Mouse (Mus musculus) megakaryocyte progenitor cell, adult 5-6 weeks (primary cell): ENCODE data around the gene Mycbpap. TPM values are rescaled to one million over a fixed set of nuclear protein-coding genes. Genes with fewer than 3 reads are reported as not detected.

Experiments
- ATAC-seq: replicated peaks from 2 replicates; pipeline ENCODE4 v1.8.0; 2016; ENCODE audit warnings: mild to moderate bottlenecking, moderate TSS enrichment, inconsistent platforms; ENCODE audit not compliant: poor library complexity
- total RNA-seq, 2 experiments: library from RNA; stranded (forward) in 1 of 2; stranded (reverse) in 1 of 2; fragments of 157-497, 149-512 nt in 1 of 2; fragments of 200-1000 nt in 1 of 2; gene quantifications; 2 replicates each; pipeline versions ENCODE4 v1.2.3 to v1.2.4; 2015 to 2017

Gene Mycbpap
- total RNA-seq, 2 experiments from 2014 or later, result 2.5 TPM; not detected in 1

DNA sequence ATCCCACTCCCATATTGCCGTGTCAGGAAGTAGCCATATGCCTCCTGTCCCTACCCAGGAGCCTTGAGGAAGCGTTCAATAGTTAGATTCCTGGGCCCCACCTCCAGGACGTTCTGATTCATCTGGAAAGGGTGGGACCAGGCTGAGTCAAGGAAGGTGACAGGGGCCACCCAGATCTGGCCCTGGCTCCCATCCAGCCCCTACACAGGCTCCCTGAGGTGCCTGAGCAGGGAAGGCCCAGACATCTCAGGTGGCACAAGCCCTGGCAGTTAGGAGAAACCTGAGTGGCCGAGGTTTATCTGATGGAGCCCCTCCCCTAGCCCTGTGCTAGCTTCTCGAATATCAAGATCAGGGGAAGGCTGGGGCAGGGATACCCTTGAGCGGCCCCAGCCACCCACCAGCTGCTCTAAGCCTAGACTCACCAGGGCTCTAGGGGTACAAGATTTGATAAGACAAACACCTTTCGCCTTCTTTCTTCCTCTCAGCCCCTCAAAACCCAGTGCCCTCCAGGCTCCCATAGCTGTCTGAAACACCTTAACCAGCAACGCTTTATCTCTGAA, 17.3 kb upstream of the Mycbpap start:
- no peak for ATAC-seq

GRCm38 (mm10) chr11:94533171-94533570, 11.6 kb upstream of the Mycbpap start:
- no peak for ATAC-seq

DNA sequence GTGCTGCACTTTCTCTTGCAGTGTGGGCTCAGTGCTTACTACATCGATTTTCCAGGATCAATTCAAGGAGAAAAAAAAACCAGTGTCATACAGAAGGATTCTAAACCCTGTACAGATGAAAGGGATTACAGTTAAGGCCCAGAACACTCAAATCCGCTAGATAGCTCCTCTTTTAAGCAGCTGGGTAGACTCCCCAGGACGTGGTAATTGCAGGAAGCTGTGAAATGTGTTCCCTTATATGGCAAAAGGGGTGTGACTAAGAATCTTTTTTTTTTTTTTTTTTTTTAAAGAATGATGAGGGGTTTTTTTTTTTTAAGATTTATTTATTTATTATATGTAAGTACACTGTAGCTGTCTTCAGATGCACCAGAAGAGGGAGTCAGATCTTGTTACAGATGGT, 7.3 kb upstream of the Mycbpap start:
- ATAC-seq, result no peak

DNA sequence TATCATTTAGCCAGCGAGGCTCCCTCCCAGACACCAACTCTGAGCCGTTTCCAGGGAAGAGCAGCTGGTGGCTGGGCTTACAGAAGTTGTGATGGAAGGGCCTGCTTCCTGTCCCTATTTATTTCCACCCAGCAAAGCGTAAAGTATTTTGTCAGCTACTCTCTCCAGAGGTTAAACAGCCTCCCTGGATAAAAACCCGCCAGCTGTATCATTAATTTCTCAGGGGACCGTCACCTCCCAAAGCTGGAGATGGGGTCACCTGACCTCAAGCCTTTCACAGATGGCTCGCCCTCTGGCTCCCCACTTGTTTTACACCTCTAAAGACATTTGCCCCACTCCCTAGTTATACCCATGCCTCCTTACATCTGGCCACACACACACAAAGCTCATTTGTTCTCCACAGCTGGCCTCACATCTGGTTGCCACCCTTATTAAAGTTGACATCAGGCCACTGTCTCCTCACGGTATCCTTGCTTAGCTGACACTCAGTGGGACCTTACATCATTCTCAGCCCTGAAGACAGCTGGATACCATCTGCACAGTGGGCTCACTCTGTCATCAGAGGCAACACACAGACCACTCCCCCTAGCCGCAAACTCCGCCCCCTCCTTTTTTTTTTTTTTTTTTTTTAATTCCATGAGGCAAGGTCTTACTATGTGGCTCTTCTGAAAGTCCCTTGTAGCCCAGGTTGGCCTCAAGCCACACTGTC, 4.8 kb upstream of the Mycbpap start:
- ATAC-seq, result peak; percentile 58

DNA sequence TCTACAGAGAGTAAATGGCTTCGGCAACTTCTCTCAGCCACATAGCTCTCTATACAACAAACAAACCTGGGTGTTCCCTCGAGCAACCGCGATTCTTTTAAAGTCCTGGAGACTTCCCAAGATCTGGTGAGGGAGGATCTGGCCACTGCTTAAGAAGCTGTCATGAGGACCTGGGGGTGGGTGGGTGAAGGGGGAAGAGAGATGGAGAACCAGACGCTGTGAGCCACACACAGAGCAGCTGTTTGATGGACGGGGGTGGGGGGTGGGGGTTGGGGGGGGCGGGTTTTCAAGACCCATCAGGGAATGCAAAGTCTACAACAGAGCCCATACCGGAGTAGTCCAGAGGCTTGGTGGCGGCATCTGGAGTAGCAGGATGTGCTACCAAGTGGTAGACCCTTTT, 8.1 kb downstream of the Mycbpap start:
- ATAC-seq, result no peak

GRCm38 (mm10) chr11:94508976-94509375, 12.6 kb downstream of the Mycbpap start:
- no peak for ATAC-seq

- ATAC-seq, result no peak
Observed at GRCm38 (mm10) chr11:94501482-94501881, 20.1 kb downstream of the Mycbpap start.

- ATAC-seq, result no peak
Observed at GRCm38 (mm10) chr11:94500362-94500761, 21.2 kb downstream of the Mycbpap start.

DNA sequence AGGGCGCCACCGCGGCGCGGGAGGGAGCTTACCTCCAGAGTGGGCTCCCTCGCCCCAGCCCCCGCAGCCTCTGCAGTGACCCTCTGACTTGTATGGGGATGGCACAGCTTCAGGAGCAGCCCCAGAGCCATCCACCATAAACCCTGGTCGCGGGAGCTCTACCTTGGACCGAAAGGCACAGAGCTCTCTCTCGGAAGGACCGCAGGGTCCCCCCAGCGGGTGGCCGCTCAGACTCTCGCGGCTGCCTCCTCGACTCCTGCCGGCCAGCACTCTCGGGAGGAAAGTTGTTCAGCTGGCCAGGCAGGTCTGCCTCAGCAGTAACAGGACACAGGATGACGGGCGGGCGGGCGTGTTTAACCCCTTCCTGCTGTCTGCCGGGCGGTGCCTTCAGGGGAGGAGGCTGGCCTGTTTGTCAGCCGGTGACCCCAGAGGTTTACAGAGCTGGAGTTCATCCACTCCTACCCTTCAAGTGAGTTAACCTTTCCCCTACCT, 21.8 kb downstream of the Mycbpap start, which contains the start of gene Epn3:
Gene Epn3, minus strand, starts transcription at position 314 of the 492 bp plus-strand sequence.
- ATAC-seq, result peak; percentile 23; the same call in 1 of the 2 replicates

- ATAC-seq, result no peak
Observed at GRCm38 (mm10) chr11:94499035-94499434, 22.5 kb downstream of the Mycbpap start.

- peak; percentile 8; the same call in 1 of the 2 replicates for ATAC-seq
Observed at GRCm38 (mm10) chr11:94498093-94498996, 23.2 kb downstream of the Mycbpap start.

- no peak for ATAC-seq
Observed at GRCm38 (mm10) chr11:94495415-94495814, 26.1 kb downstream of the Mycbpap start.

GRCm38 (mm10) chr11:94491749-94492099, 29.8 kb downstream of the Mycbpap start:
- peak; percentile 44; the same call in 1 of the 2 replicates for ATAC-seq

- peak; percentile 23 for ATAC-seq
Observed at GRCm38 (mm10) chr11:94491035-94491748, 30.4 kb downstream of the Mycbpap start.

- ATAC-seq, result no peak
Observed at GRCm38 (mm10) chr11:94489745-94490144, 31.8 kb downstream of the Mycbpap start.

GRCm38 (mm10) chr11:94488767-94489533, 32.6 kb downstream of the Mycbpap start:
- ATAC-seq, result no peak

DNA sequence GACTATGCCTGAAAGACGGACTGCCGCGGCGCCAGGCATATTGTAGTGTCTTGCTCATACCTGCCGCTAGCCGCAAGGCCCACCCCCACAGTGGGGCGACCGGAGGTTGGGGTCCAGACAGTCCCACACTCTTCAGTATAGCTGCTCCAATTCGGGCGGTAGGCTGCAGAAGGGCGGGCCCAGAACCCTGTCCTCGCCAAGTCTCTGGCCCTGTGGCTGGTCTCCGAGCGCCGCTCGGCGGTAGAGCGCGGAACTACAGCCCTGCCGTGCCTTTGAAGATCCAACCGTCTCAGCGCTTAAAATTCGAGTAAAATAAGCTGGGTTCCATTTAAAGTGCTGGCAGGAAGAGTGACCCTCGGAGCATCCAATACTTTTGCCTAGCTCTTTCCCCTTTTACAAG, 35.5 kb downstream of the Mycbpap start, which contains the start of gene Spata20:
Gene Spata20, minus strand, starts transcription at position 179 of the 400 bp plus-strand sequence.
- ATAC-seq, result peak; percentile 92

- ATAC-seq, result no peak
Observed at GRCm38 (mm10) chr11:94485223-94485622, 36.3 kb downstream of the Mycbpap start.

- no peak for ATAC-seq
Observed at GRCm38 (mm10) chr11:94484636-94485035, 36.9 kb downstream of the Mycbpap start.

- no peak for ATAC-seq
Observed at GRCm38 (mm10) chr11:94483921-94484320, 37.6 kb downstream of the Mycbpap start.
